Mouse (Mus musculus) ZHBTc4 (cell line): ENCODE results near the gene Mrtfb.

Experiments used
- DNase-seq: peaks from one replicate; pipeline ENCODE4 v3.0.0-alpha.2; 2011; ENCODE audit warnings: low read depth, low spot score

The Mrtfb gene

DNA sequence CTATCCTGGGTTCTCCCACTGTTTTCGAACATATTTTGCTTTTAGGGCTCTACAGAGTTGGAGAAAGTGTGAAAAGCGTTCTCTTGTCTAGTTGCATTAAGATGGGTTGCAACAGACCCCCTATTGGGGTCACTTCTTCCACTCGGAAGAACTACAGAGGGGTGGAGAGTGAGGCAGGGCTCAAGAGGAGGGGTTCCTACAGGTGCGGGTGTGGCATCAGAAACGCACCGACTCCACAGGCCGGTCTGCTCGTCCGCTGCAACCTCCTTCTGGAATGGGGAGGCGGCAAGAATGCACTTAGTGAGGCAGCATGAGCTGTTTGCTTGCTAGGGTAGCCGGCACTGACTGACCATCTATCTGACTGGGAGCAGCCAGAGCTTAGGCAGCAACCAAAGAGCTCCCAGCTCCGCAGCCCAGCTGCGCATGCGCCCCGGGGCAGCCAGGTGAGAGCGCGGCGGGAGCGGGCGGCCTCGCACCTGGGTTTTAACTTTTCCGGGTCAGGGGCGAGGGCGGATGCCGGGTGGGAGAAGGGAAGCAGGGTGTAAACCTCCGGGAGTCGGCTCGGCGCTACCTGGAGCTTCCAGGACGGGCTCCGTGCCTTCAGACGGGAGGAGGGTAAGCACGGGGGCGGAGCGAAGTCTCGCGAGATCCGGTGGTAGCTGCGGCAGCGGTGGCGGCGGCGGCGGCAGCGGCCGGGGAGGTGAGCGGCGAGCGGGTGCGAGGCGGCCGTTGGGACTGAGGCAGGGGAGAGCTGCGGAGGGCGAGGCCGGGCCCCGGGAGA lies at the start of gene Mrtfb:
Gene Mrtfb, plus strand, starts transcription at position 627 of the 781 bp plus-strand sequence.
- peak; percentile 92 for DNase-seq

DNA sequence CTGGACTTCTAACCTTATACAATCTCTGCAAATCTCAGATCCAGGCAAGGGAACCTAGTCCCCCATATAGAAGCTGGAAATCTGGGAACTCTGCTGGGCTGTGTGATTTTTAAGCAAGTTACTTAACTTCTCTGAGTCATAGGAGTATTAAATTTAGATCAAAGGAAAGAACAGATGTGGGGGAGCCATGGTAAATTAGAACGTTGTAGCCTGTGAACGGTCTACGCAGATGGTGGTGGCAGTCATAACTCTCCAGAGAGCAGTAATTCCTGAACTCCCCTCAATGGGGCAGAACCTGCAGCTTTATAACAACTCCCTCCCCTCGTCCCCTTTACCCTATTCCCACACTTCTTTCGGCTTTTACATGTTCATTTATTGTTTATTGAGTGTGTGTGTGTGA lies 48.6 kb upstream of the Mrtfb start:
- DNase-seq: no peak

DNA sequence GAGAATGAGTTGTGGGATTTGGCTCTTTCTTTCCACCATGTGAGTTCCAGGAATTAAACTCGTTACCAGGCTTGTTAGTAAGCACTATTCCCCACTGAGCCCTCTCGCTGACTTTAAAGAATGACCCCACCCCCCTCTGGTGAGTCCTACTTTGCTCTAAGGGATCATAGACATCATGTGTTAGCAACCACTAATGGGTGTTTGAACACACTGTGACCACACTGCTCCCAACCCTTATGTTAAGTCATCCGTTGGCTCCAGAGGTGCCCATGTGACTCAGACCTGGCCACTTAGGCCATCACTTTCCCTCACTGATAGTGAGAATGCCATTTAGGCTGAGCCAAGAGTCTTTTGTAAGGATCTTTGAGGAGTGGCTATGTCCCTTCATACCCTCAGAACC lies 48.2 kb upstream of the Mrtfb start:
- no peak for DNase-seq

DNA sequence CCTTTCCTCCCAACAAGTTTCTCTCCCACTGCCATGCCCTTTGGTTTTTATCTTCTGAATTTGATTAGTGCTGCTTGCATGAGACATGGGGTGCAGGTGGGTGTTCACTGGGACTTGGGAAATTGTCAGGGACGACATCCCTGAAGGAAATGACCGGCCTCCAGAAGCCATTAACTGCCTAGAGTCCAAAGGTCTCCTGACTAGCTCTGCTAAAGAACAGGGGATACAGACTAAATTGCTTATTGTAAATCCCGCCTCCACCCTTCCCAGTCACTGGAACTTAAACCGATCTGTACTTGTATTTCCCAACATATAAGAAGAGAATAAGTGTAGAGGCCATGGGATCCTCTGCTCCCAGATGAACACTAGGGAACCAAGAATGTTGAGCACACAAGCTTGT lies 43.5 kb upstream of the Mrtfb start:
- no peak for DNase-seq

DNA sequence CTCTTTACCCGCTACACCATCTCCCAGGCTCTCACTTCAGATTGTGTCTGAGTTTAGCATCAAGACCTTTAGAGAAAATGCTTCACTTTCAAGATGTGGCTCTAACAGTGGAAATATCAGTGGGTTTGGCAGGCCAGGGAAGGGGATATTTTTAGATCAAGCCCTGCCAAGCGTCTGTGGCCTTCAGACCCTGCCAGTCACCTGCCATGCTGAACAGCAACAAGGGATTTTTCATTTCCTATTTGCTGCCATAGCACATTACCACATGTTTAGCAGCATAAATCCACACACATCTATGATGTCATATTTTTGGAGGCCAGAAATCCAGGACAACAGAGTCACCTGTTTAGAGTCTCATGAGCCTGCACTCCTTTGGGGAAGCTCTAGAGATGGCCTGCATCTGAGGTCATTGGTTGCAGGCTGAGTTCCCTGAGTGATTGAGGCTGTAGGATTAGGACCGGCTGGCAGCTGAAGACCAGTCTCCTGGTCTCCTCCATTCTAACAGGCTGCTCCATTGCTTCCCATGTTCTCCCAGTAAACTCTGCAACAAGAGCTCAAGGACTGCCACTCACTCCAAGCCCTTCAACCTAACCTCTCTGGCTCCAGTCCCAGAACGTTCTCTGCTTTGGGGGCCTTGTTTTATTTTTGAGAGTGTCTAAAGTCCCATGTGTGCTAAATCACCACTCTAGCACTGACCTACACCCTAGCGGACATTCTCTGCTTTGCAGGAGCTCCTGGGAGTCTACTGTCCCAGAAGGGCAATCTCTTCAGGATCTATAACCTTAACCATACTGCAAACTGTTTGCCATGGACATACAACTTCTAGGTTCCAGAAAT lies 39.9 kb upstream of the Mrtfb start:
- DNase-seq: no peak

DNA sequence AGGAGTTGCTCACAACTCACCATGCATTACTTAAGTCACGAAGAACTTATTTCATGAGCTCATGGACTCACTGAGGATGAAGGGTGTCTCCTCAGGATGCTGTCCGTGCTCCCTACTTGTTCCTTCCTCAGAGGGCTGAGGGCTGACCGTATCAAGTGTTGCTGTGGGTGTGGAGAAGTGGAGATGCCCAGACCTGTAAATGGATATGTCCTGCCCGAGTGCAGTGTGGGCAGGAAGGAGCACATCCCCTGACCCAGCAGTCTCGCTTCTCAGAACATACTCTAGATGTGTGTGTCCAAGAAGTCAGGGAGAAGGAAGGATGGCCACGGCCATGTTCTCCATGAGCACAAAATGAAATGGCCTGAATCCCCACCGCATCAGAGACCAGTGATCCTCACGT lies 38.3 kb upstream of the Mrtfb start:
- no peak for DNase-seq

DNA sequence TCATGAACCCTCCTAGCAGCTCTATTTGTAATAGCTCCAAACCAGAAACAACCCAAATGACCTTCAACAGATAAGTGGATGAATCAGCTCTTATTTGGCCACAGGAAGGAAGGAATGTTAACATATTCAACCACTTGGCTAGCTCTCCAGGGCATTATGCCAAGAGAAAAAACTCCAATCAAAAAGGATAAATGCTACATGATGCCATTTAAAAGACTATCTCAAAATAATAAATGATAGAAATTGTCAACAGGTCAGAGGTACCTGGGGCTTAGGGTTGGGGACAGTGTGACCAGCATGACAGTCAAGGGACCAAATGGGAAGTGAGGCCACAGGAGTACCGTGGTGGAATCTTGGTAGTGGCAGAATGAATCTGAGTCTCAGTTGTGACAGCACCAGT lies 34.8 kb upstream of the Mrtfb start:
- DNase-seq: no peak

DNA sequence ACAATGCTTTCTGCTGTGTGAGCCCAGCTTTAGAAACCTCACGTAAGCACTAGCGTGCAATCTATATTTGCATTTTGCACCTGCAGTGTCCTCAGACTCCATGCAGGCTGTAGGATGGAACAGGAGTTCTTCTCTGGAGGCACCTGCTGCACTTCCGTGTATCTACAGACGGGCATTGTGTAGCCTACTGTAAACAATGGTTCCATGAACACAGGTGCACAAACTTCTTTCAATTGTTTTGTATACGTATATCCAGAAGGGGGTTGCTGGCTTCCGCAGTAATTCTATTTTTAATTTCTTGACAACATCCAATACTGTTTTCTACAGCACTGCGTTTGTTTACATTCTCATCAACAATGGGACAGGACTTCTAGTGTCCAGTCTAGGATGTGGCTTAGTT lies 24.2 kb upstream of the Mrtfb start:
- DNase-seq: no peak

DNA sequence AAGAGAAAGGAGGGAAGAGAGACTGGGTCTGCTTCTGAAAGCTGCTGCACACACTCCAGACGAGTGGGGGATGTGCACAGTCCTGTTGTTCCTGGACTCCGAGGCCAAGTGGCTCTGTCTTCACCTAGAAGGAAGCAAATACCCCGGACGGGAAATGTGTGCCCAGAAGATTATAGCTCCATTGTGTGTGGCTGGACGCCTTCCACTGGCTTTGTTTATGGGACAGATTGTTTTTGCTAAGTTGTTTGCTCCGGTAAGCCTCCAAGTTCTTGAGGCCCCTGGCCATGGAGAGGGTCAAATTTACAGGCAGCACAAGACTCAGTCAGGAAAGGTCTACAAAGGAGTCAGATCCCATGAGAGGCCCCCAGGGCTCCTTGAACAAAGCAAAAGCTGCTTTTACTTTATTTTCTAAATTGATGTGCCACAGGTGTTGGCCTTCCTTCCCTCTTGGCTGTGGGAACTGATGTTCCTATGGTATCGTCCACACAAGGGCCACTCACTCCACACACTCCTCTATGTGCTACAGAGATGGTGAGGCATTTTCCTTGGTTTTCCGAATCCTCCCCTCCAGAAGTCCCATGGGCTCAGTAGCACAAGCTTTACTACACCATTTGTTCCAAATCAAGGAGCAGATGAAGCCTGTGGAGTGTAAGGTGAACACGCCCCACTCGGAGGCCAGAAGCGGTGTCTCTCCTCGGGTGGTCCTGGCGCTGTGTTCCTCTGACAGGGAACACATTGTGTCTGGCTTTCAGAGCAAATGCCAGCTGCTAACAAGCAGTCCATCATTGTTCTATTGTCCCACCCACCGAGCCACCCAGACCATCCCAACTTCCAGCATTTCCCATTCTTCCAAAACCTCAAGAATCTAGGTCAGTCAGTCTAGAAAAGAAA lies 23.1 kb upstream of the Mrtfb start:
- DNase-seq: peak; percentile 56

DNA sequence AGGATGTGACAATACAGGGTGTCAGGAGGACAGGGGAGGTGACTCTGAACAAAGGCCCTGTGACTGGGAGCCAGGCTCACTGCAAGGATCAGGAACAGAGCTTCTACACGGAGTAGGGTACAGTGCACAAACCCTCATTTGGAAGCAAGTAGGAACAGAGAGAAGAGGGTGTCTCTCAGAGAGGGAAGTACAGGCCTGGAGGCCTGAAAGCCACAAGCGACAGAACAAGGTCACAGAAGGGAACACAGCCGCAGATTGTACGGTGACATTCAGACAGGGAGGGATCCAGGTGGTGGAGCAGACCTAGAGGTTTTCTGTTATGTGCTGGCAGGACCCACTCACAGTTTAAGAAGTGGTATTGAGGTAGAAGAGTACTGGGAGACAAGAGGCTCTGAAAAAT lies 17.2 kb upstream of the Mrtfb start:
- DNase-seq: no peak

DNA sequence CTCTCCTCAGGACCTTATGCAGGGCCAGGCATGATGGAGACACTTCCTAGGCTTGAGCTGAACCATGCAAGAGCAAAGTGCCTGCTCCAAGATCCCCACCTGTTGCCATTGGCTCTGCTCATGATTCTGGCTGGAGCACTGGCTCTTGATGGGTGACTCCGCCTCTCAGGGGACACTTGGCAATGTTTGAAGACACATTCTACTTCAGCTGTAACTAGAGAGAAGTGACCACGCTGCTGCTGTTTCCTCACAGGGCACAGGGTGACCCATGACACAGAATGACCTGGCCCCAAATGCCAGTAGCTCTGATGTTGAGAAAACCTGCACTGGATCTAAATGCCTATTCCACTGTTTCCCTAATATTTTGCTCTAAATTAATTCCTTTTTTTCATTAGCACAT lies 16.7 kb upstream of the Mrtfb start:
- DNase-seq: no peak

DNA sequence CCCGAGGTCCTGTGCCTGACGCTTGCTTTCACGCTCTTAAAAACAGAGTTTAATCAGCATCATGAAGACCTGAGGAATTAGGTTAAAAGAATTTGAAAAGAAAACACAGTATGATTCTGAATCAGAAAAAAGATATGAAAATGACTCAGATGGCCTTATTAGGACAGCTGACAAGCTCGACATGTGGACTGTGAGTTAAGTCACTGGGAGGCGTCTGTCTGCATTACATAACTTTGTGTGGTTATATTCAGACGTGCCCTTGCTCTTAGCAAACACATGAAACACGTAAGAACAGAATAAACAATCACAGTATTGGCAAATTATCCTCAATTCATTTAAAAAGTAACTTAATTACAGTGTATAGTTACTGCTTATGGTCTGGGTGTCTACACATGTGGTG lies 16.0 kb upstream of the Mrtfb start:
- DNase-seq: no peak

DNA sequence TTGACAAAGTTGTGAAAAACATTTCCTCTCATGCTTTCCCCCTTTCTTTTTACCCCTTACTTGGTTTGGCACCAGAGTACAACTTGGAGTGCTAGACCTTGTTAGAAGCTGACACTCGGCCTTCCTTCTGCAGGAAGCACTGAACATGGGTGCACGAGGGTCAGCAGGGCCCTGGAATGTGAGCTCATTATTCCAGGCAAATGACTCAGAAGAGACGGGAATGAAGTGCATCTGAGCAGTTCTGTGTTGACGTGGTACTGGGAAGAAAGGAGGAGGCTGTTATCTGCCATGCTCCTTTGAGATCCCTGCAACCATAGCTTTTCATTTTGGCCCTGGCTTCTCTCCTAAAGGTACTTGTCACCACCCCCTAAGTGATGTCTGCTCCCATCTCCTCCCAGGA lies 10.6 kb upstream of the Mrtfb start:
- no peak for DNase-seq

DNA sequence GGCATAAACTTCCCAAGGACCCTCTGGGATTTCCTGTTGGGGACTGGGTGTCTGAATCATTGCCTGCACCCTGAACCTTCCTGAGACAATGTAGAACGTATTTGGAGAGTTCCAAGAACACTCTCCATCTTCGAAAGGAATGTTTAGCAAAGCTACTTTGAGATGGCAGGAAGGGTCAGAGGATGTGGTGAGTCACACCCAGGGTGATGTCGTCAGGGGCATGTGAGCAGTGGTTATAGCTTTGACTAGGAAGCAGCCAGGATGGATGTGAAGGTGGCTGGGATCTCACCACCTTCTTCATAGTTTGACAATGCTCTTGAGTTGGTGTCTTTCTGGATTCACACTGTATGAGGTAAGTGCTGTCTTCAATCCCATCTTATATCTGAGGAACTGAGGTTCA lies 9.4 kb upstream of the Mrtfb start:
- DNase-seq: no peak

DNA sequence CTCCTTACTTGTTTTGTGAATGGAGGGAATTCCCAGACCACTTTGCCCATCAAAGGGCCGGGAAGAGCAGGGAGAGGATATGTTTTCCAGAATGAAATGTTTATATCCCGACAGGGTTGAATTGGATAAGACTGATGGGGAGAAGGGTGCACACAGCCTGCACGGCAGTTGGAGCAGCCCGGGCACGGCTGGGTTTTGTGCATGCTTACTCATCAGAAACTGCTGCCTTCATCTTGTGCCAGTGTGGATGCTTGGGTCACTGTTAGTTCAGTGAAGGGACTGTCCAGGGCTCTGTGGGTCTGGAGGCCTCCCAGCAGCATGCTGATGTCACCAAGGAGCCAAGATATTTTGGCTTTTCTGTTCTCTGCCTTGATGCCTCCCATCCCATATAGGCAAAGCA lies 6.2 kb upstream of the Mrtfb start:
- no peak for DNase-seq

DNA sequence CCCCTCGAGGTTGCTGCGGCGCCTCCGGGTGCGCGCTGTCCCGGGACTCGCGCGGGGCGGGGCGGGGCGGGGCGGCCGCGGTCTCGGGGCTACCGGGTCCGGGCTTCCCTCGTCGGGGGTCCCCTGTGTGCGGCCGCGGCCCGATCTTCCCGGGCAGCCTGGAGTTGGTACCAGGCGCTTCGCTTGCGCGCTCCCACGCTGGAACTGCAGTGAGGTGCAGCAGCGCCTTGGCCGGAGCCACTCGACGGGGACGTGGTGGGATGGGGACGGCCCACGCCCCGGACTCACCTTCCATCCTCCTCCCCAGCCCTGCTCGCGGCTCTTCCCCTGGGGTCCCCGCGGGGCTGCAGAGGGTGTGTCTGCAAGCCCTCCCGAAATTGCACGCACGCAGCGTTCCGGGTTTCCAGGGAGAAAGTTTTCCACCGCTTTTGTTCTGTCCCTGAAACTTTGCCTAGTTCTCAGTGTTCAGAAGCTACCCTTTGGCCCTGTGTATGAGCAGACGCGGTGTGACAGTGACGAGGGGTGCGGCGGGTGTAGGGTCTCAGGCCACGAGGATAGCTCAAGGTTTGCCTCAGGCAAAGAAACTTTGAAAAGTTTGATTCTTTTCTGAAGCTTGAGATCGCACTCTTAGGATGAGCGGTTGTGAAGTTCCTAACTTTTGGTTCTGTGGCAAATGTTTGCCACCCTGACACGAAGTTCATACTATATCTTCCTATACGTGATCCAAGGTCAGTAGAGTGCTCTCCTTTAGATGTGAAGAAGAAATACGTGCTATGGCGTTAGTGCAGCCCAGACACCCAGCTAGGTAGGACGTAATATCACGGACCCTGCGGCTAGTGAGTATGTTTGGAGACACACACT lies 616 bp downstream of the Mrtfb start:
- peak; percentile 55 for DNase-seq

DNA sequence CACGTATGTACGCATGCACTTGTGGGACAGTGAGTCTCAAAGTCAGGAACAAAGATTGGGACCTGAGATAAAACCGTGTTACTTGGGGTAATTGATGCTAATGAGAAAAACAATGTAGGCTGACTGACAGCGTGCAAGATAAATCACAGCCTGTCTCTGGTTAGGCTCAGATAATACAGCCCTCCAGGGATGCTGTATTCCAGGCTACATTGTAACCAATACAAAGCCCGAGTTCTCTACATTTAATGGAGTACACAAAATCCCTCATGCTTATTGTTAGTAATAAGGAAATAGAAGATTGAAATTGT lies 1.2 kb downstream of the Mrtfb start:
- no peak for DNase-seq

DNA sequence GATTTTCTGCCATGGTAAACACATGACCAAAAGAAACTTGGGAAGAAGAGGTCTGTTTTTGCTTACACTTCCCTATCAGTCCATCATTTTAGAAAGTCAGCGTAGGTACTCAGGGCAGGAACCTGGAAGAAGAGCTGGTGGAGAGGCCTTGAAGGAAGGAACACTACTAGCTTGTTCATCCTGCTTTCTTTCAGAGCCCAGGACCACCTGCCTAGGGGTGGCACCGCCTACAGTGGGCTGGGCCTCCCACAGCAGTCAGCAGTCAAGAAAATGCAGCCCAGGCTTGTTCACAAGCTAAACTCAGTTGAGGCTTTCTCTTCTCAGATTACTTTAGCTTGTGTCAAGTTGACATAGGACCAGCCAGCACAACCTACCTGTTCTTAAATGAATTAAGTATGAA lies 2.7 kb downstream of the Mrtfb start:
- peak; percentile 32 for DNase-seq

DNA sequence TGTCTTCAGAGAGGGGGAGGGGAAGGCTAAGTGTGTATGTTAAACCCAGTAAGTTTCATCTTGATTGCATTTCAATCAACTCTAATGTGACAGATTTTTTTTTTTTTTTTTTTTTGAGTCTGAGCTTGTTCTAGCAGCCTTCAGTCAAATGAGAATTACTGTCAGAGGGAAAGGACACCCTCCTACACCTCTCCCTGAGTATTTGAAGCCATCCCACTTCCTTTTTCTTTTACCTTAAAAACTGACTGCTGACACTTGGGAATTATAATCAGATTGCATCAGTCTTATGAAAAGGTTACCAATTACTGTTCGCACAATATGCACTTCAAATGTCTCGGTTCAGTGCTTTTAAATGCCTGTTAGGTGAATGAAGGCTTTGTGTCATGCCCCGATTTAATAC lies 10.0 kb downstream of the Mrtfb start:
- DNase-seq: no peak

DNA sequence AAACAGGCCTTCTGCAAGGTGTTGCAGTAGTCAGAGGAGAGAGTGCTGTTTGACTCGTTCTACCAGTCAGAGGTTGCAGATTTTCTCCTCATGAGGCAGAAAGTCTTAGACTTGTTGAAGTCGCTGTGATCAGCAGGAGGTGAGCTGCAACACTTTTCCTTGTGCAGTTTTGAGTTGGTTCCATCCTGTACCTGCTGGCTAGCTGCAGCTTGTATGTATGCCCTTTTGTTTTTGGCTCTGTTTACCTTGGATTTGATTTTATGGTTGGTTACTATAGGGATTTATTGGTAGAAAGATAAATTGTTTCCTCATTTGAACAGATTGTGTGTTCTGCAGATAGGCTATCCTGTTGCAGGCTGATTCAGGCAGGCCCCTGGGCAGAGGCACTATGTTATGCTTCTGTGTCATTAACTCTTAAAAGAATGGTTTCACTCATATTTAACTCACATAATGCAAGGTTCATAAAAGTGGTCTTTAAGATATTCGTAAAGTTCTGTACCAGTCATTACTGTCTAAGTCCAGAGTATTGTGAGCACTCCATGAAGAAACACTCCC lies 11.1 kb downstream of the Mrtfb start:
- no peak for DNase-seq

DNA sequence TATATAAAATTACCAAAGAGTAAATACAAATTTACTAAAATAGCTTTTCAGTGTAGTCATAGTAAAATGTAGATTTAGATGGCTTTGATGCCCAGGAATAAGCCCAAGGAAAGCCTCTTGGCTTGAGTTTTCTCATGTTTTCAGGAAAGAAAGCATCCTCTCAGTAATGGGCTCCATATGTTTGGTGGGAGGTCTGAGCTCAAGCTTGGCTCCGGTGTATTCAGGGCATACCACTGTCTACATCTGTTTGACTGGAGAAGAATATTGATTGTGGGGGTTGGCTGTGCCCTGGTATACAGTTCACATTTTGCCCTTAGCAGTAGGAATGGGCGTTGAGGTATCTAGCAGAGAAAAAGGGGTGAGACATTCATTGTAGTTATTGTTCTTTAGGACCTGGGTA lies 13.1 kb downstream of the Mrtfb start:
- DNase-seq: no peak
